Mouse (Mus musculus) left cerebral cortex, adult 2 months (tissue): ENCODE results near the gene Carmil1. TPM values are rescaled to one million over a fixed set of nuclear protein-coding genes. Genes with fewer than 3 reads are reported as not detected.

ENCODE experiments used
- DNase-seq, 2 experiments: peaks; one replicate each; pipeline ENCODE4 v3.0.0; 2021 to 2022; ENCODE audit warnings: low spot score in 2 of 2, mixed read lengths in 1 of 2; ENCODE audit errors: extremely low spot score in 1 of 2
- H3K27ac ChIP-seq: fragments of 200-600 bp; 2 replicates; pipeline ENCODE4 v1.8.1; 2022
- H3K4me3 ChIP-seq: fragments of 200-600 bp; 2 replicates; pipeline ENCODE4 v1.8.1; 2022
- CTCF ChIP-seq: fragments of 200-600 bp; IDR thresholded peaks from 2 replicates; pipeline ENCODE4 v1.8.1; 2022; ENCODE audit warnings: antibody characterized with exemption, mild to moderate bottlenecking, moderate library complexity
- intact Hi-C: fragments of 180-260 bp; cut with DNase I; formaldehyde crosslinking; loops from one replicate; pipeline ENCODE4 v1.15.1; 2025
- total RNA-seq, 2 experiments: library from RNA; stranded (reverse); gene quantifications; 2 replicates each; pipeline ENCODE4 v1.2.3; 2021

Carmil1 gene
- total RNA-seq, 2 experiments from 2014 or later, result 32.5 to 34.3 TPM

DNA sequence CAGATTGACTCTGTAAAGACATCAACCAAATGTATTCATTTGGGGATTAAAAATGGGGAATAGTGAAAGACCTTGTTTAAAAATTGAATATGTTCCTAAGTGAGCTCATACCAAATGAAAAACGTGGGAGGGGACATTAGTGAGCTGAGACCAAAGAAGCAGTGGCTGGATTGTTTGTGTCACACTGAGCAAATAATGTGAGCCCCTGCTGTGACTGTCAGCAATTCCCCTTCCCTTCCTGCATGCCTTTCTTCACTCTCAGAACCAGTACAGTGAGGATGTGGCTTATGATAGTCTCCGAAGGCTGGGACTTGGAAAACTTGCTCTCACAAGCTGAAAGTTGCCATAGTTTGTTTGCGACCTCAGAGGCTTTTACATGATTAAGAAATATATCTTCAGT is 295.5 kb downstream of the Carmil1 start:
- TF ChIP-seq CTCF, result no peak
- H3K4me3 ChIP-seq, result no peak overlapping the region
- H3K27ac ChIP-seq, result no peak overlapping the region
- intact Hi-C loops, result no loop called here
- DNase-seq, result no peak

DNA sequence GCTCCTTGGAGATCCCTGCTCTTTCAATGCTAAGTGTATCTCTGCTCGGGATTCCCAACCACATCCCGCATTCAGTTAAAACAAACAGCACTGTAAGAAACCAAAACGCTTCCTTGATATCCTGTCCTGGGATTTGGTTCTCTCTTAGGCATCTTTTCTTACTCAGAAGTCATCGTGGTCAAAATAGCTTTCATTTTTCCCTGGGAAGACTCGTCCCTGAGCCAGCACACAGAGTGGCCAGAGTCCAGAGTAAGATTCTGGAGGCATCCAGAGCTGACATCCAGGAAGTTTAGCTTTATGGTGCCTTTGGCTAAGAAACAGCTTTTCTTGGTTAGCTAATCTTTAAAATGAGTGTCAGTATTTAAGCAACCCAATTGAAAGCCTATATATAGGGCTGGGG is 308.3 kb downstream of the Carmil1 start:
- Histone ChIP-seq H3K4me3 (no peak overlapping the region), H3K27ac (no peak overlapping the region)
- no peak for TF ChIP-seq CTCF
- no peak for DNase-seq
- intact Hi-C loops, result no loop called here

DNA sequence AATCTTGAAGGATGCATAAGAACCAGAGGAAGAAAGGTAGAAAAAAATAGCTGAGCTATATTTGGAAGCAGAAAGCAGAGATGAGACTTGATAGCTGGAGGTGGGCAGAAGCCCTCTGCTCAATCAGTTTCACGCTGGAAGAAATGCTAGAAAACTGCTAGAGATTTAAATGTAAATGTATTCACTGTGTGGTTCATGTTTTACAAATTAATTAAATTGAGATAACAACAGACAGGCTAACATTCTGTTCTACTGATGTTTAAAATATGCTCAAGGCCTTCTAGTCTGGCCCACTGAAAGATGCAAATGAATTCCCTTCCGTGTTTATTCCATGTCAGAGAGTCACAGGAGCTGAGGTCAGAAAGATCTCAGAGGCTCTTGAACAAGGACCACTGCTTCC is 308.7 kb downstream of the Carmil1 start:
- Histone ChIP-seq H3K27ac (no peak overlapping the region), H3K4me3 (no peak overlapping the region)
- DNase-seq, result no peak
- no peak for TF ChIP-seq CTCF
- intact Hi-C loops, result no loop called here

DNA sequence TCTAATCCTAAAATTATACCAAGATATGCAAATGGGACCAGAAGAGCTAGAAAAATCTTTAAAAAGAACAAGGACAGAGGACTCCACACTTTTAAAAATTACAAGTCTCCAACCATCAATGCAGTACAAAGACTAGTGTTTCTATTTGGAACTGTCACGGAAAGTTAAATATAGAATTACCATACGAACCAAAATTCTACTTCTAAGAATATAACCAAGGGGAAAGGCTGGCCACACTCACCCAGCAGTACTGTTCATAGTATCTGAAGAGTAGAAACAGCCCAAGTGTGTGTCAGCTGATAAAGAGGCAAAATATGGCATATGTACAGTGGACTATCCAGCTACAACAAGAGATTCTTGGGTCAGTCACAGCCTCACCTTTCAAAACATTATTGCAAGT is 315.7 kb downstream of the Carmil1 start:
- no peak for DNase-seq
- Histone ChIP-seq H3K27ac (no peak overlapping the region), H3K4me3 (no peak overlapping the region)
- intact Hi-C loops, result no loop called here
- no peak; the same call in none of the 2 replicates for TF ChIP-seq CTCF

Other genes with a start within 250 kb of the Carmil1 start
- gene Cmah, start 46.6 kb upstream of the Carmil1 start, total RNA-seq, result under 1 TPM; 0.35 to 0.97 TPM